Mouse (Mus musculus): ENCODE results near the gene Snrpa1.

Snrpa1 gene

GRCm38 (mm10) chr7:66058703-66059102 is at the start of gene Snrpa1:
Gene Snrpa1, plus strand, starts transcription at chr7:66059003.
- no peak for DNase-seq

DNA sequence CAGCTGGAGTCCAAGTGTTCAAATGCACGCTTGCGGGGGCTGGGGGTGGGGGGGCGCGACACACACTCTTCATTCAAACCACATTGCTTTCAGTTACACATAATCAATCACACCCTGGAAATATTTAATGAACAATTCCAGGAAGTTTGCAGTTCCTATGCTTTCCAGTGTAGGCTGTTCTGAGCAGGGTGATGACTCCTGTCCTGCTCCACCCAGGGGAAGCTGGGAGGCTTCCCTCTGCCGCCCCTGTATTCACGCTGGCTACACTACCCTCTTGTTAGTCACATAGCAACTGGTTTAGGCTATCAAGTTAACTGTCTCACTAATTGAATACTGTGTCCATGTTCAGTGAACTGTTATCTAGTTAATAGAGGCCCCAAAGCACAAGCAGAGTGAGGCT is 48.3 kb upstream of the Snrpa1 start:
- DNase-seq, result no peak

DNA sequence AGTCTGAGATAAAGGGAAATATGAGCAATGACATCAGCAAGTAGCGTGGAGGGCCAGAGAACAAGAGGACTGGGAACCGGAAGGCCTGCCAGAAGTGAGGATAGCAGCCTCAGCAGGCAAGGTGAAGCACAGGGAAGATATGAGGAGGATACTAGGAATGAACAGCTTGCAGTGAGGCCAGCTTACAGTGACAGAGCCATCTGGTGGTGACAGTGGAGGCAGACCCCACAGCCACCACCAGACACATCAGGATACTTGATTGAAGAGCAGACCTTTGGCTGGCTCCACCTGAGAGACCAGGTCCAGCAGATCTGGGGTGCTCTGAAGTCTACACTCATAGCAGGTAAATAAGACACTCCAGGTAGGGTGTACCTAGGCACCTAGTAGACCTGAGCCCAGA is 31.1 kb upstream of the Snrpa1 start:
- DNase-seq, result peak; percentile 71

GRCm38 (mm10) chr7:66028766-66029512 is 29.9 kb upstream of the Snrpa1 start:
- DNase-seq, result no peak

- no peak for DNase-seq
Observed at GRCm38 (mm10) chr7:66036809-66037208, 22.0 kb upstream of the Snrpa1 start.

- no peak for DNase-seq
Observed at GRCm38 (mm10) chr7:66038261-66038660, 20.5 kb upstream of the Snrpa1 start.

- peak; percentile 58 to 62 for DNase-seq
Observed at GRCm38 (mm10) chr7:66038730-66039129, 20.1 kb upstream of the Snrpa1 start.

DNA sequence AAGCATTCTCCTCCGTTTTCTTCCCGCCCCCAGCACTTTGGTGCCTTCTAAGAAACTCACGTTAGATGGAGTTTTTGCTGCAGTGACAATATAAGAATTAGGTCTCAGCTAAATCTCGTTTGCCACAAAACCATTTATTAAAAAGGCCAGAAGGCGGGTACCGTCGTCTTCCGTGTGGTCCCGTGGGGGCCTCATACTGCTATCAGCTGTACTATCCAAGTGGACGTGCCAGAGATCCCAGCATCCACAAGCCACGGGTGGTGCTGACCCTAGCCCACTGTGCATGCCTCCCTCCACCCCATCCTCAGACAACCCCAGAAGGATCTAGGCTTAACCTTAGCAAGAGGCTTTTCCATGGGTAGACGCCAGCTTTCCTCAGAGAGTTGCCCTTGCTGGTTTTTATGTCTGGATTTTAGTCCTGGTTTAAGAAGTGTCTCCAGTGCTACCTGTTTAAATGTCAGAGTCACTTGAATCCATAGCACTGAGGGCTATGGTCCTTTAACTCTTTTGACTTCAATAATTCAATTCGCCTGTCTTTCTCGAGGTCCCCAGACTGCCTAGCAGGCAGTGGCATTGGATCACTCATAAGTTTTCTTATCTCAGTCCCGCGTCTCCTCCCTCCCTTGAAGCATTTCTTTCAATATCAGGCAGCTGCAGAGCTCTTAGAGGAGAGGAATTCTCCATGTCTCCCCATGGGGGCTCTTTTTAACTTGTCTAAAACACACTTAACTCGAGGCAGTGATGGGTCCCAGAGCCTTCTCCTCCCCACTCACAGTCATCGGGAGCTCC is 18.6 kb upstream of the Snrpa1 start:
- no peak for DNase-seq

DNA sequence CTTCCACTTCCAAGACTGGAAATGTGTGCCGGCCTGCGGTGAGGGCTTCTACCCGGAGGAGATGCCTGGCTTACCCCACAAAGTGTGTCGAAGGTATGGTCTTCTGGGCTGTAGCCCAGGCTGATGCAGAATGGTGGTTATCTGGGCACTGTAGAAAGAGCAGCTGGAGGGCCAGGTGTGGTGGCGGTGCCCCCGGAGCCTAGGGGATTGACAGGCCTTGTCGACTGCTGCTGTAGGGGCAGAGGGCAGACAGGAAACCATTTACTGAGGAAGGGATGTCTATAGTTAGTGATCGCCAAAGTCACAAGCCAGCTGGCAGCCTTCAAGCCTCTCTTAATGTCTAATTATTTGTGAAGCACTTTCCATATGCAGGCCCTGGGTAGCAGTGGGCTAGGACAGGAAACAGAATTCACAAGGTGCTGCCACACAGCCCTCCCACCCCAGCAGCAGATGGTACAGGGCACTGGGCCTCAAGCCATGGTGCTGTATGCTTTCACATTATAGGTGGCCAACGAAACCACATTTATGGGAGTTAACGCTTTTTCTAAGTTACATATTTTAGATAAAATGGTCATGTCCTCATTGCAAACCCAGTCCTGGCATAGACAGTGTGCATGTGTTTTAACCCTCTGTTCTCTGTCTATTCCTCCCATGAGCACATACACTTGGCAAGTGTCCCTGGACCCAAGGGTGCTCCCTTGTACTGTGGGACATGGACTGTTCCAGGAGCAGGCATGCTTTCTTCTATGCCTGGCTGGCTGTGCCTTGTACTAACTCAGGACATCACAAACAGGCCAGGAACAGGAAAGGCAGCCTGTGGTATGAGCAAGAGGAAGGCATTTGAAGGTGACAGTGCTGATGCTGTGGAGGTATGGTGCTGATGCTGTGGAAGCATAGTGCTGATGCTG is 15.0 kb upstream of the Snrpa1 start, which contains the start of gene Gm45213:
Gm45213 (plus strand) TSS at position 51 of the 908 bp plus-strand sequence.
- DNase-seq, result peak; percentile 70 to 72

GRCm38 (mm10) chr7:66044617-66045016 is 14.2 kb upstream of the Snrpa1 start:
- DNase-seq, result no peak

DNA sequence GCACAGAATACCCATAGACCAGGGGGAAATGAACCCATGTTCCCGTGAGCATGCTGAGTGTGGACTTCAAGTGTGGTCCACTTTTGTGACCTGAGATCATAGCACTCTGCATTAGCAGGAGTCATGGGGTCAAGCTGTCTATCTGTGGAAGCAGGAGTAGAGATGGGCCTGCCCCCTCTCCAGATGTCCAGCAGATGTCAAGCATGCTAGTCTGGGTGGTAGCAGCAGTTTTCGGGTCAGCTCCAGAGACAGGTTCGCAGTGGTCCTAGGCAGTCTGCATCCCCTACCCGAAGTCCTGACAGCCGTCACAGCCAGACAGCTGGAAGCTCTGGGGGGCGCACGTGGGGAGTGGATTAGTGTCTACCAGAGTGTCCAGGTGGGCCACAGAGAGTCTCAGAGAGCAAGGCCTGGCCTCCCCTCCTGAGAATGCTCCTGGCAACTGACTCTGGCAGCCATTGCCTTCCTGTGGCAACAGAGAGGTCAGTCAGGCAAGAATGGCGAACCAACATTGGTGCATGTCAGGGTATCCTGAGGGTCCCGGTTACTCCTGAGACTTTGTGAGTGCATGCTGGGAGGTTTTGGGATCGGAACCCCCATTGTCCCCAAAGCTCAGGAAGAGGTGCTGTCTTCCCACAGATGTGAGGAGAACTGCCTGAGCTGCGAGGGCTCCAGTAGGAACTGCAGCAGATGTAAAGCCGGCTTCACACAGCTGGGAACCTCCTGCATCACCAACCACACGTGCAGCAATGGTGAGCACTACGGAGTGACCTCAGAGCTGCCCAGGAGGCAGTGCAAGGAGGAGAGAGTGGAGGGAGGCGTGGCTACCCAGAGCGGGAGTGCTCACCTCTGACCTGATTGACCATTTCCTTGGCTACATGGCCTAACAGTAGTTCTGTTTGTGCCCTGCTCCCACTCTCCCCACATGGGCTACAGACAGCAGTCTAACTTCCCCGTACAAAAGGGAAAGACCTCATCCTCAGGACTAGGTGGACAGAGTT is 11.6 kb upstream of the Snrpa1 start:
- DNase-seq, result no peak

DNA sequence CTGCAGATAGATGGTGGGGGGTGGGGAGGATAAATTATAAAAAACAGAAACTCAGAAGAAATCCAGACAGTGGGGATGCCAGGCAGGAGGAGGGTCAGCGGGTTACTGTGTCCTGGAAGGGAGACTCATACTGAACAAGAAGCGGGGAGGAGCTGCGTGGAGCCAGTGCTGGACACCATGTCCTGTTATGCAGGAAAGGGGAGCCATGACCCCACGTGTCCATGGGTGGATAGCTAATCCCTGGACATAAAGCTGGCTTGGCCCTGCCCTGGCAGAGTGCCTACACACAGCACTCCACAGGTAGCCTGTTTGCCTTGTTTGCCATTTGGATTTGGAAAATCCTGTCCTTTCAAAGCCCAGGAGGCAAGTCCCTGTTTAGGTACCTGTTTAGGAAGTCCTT is 10.8 kb upstream of the Snrpa1 start:
- DNase-seq, result no peak

DNA sequence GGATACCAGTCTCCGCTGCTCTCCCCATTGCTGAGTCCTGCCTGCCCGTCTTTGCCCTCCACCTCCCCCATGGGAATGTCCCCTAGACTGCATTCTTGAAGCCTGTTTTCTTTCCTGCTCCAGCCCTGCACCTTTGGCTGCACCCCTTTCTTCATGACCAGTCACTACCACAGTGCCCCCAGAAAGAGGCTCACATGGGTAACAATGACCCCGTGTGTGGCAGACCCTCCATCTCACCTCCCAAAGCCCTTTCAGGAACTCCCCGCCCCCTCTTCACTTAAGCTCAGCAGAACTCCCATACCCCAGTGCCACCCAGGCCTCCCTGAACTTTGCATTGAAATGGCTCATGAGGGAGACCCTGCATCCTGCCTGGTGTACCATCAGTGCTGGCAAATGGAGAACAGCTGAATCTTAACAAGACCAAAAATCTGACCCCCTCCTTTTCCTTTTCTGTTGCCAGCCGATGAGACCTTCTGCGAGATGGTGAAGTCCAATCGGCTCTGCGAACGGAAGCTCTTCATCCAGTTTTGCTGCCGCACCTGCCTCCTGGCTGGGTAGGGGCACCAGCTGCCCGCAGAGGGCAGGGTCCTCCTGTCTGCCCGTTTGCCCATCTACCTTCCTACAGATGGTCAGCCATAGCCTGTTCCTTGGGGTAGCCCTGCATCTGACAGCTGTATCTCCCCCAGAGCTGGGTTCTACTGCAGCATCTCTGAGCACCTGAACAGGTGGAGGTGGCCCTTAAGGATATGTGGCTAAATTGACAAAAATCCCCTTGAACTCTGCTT is 10.2 kb upstream of the Snrpa1 start:
- no peak for DNase-seq

- DNase-seq, result no peak
Observed at GRCm38 (mm10) chr7:66053946-66054483, 4.8 kb upstream of the Snrpa1 start.

GRCm38 (mm10) chr7:66055356-66055755 is 3.4 kb upstream of the Snrpa1 start:
- peak; percentile 49 to 64 for DNase-seq

DNA sequence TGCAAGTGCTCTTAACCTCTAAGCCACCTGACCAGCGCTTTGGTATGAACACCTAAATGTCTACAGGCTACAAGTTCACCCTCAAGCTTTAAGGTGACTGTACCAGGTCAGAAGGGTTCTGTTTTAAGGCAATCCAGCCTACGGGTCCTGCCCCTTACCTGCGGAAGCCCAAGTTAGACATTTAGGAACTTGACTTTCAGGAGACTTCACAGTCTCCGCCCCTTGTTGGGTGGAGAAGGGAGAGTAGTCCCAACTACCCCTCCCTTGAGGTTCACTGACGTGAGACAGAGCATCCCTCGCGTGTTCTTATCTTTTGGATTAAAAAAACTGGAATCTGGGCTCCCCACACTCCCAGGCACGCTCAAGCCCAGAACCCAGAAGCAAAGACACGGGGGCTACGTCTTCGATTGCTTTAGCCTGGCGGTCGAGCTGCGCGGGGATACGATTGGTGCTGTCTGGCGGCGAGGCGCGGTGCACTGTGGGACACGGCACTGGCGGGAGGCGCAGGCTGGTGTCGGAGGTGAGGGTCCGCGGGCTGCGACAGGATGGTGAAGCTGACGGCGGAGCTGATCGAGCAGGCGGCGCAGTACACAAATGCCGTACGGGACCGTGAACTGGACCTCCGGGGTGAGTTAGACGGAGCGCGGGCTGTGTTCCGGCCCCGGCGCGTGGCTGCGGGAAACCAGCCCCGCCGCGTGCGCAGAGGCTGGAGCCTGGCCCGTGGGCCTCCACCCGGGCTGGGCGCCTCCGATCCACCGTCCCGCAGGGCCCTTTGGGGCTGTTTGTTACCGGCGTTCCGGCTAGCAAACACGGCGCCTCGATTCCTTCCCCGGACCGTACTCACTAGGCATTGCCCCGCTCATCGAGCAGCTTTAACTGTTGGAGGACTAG is 1.5 kb downstream of the Snrpa1 start:
- DNase-seq, result peak; percentile 92

DNA sequence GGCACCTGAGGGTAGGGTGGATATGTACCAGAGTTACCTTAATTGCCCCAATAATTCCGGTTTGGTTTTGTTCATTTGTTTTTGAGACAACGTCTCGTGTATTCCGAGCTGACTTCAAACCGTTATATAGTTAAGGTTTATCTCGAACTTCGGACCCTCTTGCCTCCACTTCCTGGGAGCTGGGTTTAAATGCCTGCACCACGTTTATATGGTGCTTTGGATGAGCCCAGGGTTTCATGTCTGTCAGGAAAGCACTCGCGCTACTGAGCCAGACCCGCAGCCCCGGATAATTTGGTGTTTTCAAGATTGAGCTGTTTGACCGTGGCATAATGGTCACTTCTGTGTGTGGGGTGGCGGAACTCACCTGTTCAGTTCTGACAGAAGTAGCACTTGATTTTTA is 2.3 kb downstream of the Snrpa1 start:
- no peak for DNase-seq

DNA sequence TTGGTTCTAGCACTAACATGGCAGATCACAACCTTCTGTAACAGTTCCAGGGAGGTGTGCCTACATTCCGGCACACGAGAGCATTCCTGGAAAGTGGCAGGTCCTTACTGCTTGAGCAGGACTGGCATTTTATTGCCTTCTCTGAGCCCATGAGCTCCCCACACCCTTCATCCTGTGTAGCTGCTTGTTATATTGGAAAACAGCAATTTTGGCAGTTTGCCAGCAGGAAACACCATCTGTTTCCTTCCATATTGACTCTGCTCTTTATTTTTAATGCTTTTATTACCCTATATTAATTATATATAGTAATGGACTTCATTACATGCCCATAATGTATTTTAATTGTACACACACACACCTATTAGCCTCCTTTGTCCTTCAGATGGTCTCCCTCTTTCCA is 17.6 kb downstream of the Snrpa1 start:
- peak in 1 of 2 experiments; percentile 50 for DNase-seq
